Comparison of ENCODE assay signal across 9 mouse cellular contexts in genomic region chr9:114948395-114948794, GRCm38 (mm10). TPM values are rescaled to one million over a fixed set of nuclear protein-coding genes. Genes with fewer than 3 reads are reported as not detected.
DNase-seq lines count a peak whose midpoint lies in the region; ATAC-seq and TF ChIP-seq lines count a peak whose summit lies in the region.
"Had no signal": no experiment of that assay in that cellular context is flagged by ENCODE, and none has a peak within 500 bp of the region (broad histone marks: within the 10 kb centered on the region; RNA-seq: fewer than 3 reads in every experiment).

No protein-coding gene starts in this region.

- no peaks in the 10 kb centered on the region for H3K4me1 ChIP-seq in limb, embryonic 14.5 days (ENCODE audit: control insufficient read depth, insufficient read depth, low read length)
- no peaks in the 10 kb centered on the region for H3K4me1 ChIP-seq in hindbrain, embryonic 14.5 days (replicated peaks; ENCODE audit: control insufficient read depth, insufficient read depth, low read length)

- TF ChIP-seq CTCF in Patski (IDR thresholded peaks at IDR 0.05) = no peak

- no peak overlapping the region for H3K27ac ChIP-seq in limb, embryonic 14.5 days (replicated peaks; ENCODE audit: low read depth, low read length)
- H3K27ac ChIP-seq in hindbrain, embryonic 14.5 days = no peak overlapping the region
- H3K27ac ChIP-seq: macrophage had no signal

- H3K4me2 ChIP-seq in limb, embryonic 14.5 days (replicated peaks; ENCODE audit: low read depth, low read length, severe bottlenecking) = no peak overlapping the region
- H3K4me2 ChIP-seq in hindbrain, embryonic 14.5 days (replicated peaks) = no peak overlapping the region

- POLR2A ChIA-PET in Patski (lab: Charles Lee) = interaction anchor here (0.8 to 1.1 kb wide), 2 partner anchors 38 to 73 kb away, joined by 3 read pairs; no protein-coding TSS in a partner anchor

- H3K36me3 ChIP-seq in limb, embryonic 14.5 days (ENCODE audit: control insufficient read depth, insufficient read depth, low read length) = no peaks in the 10 kb centered on the region
- no peaks in the 10 kb centered on the region for H3K36me3 ChIP-seq in hindbrain, embryonic 14.5 days (replicated peaks; ENCODE audit: control insufficient read depth, insufficient read depth)

- H3K4me3 ChIP-seq in limb, embryonic 14.5 days (replicated peaks; ENCODE audit: low read length) = no peak overlapping the region
- H3K4me3 ChIP-seq in hindbrain, embryonic 14.5 days (replicated peaks; ENCODE audit: low read length) = no peak overlapping the region

- CTCF ChIA-PET in Patski (lab: Charles Lee) = interaction anchor here (1.2 to 3.0 kb wide), 2 partner anchors 8 to 18 kb away, joined by 4 to 10 read pairs; no protein-coding TSS in a partner anchor

- H3K27me3 ChIP-seq in Patski = no peaks in the 10 kb centered on the region
- H3K27me3 ChIP-seq in limb, embryonic 14.5 days (ENCODE audit: control insufficient read depth, insufficient read depth, low read length) = no peaks in the 10 kb centered on the region
- H3K27me3 ChIP-seq in hindbrain, embryonic 14.5 days (ENCODE audit: control insufficient read depth, insufficient read depth, low read length) = no peaks in the 10 kb centered on the region

- TF ChIP-seq POLR2A in limb, embryonic 14.5 days (IDR thresholded peaks at IDR 0.05; ENCODE audit: borderline replicate concordance, extremely low read depth, insufficient read depth, insufficient read length) = no peak

- H3K9ac ChIP-seq in limb, embryonic 14.5 days (ENCODE audit: low read depth, low read length, severe bottlenecking) = no peak overlapping the region
- no peak overlapping the region for H3K9ac ChIP-seq in hindbrain, embryonic 14.5 days

- in situ Hi-C loops in Patski (cut with MboI; ENCODE audit: low pct_unique_long_range_greater_than_20kb) = no loop called here

- no peaks in the 10 kb centered on the region for H3K9me3 ChIP-seq in limb, embryonic 14.5 days (ENCODE audit: control insufficient read depth, low read length)
- H3K9me3 ChIP-seq in hindbrain, embryonic 14.5 days (ENCODE audit: control insufficient read depth, low read length) = no peaks in the 10 kb centered on the region

- DNase-seq in 416B (ENCODE audit: low read depth) = peak; percentile 97
- DNase-seq in Patski (ENCODE audit: low read depth, low spot score) = peak; percentile 86
- DNase-seq in heart, adult 9 months (ENCODE audit: low spot score in 2 of 2) = peak; percentile 40 to 50
- DNase-seq in limb, embryonic 14.5 days (ENCODE audit: low spot score) = peak; percentile 48
- DNase-seq in embryo, embryonic 10.5 days (ENCODE audit: low spot score) = no peak
- no peak for DNase-seq in right cerebral cortex, adult 2 months (ENCODE audit: low spot score in 2 of 2)
- no peak for DNase-seq in hindbrain, embryonic 14.5 days (ENCODE audit: low spot score)
- DNase-seq: gastrocnemius, postnatal 25 days had no signal

- peak; percentile 97 for ATAC-seq in Patski
- no peak for ATAC-seq in limb, embryonic 14.5 days (ENCODE audit: low FRiP score, low read depth)
- no peak for ATAC-seq in hindbrain, embryonic 14.5 days (ENCODE audit: low FRiP score)

- WGBS in limb, embryonic 14.5 days = 44% methylated on average over 5 of the region's 5 CpGs
- WGBS in hindbrain, embryonic 14.5 days = 54% methylated on average over 5 of the region's 5 CpGs

RNA-seq across cellular contexts. Expression of gene Gpd1l, which starts 14.6 kb away (rescaled TPM):
- polyA plus RNA-seq in Patski (2021) = 69.0 TPM
- polyA plus RNA-seq in limb, embryonic 14.5 days (2012; rRNA removed) = 11.1 and 11.5 TPM in 2 replicates
- polyA plus RNA-seq in limb, embryonic 14.5 days (2014; fragmentation: Nextera tagmentation; extraction: Ambion mirVana) = 6.4 and 6.5 TPM in 2 replicates
- 21.0 and 23.2 TPM in 2 replicates for polyA plus RNA-seq in hindbrain, embryonic 14.5 days (2014; fragmentation: Nextera tagmentation; extraction: Ambion mirVana)

RNA-seq across cellular contexts. Expression of gene Osbpl10, which starts 30.0 kb away (rescaled TPM):
- 9.9 TPM for polyA plus RNA-seq in Patski (2021)
- polyA plus RNA-seq in limb, embryonic 14.5 days (2012; rRNA removed) = 7.9 and 8.4 TPM in 2 replicates
- 3.4 TPM in 2 replicates for polyA plus RNA-seq in limb, embryonic 14.5 days (2014; fragmentation: Nextera tagmentation; extraction: Ambion mirVana)
- 2.7 and 3.6 TPM in 2 replicates for polyA plus RNA-seq in hindbrain, embryonic 14.5 days (2014; fragmentation: Nextera tagmentation; extraction: Ambion mirVana)
- polyA plus RNA-seq: macrophage had no signal

RNA-seq across cellular contexts. Expression of gene Rps27rt, which starts 34.1 kb away (rescaled TPM):
- 167 TPM for polyA plus RNA-seq in Patski (2021)
- 50.7 and 51.5 TPM in 2 replicates for polyA plus RNA-seq in limb, embryonic 14.5 days (2012; rRNA removed)
- polyA plus RNA-seq in limb, embryonic 14.5 days (2014; fragmentation: Nextera tagmentation; extraction: Ambion mirVana) = 532 and 574 TPM in 2 replicates
- 211 and 298 TPM in 2 replicates for polyA plus RNA-seq in hindbrain, embryonic 14.5 days (2014; fragmentation: Nextera tagmentation; extraction: Ambion mirVana)

Comparison
In these comparisons a context has a peak if more than half of its experiments do, and no peak if none do; other contexts are left out.
1. DNase-seq: peak in 416B (single experiment), Patski (single experiment), heart, adult 9 months (2 of 2) and limb, embryonic 14.5 days (single experiment); none in embryo, embryonic 10.5 days (single experiment), right cerebral cortex, adult 2 months (0 of 2) and hindbrain, embryonic 14.5 days (single experiment).